Mouse (Mus musculus): ENCODE results near the gene Ugt1a6b. TPM values are rescaled to one million over a fixed set of nuclear protein-coding genes. Genes with fewer than 3 reads are reported as not detected.
"Not testable (repeated sequence)": the region's sequence is repeated elsewhere in the genome, so short reads cannot be mapped to it uniquely, and the experiment has no call there.

Ugt1a6b gene
- polyA plus RNA-seq, 1 experiment from 2014 or later: 3.7 TPM

- 68% methylated on average over 4 of the region's 4 CpGs for WGBS
- not testable (repeated sequence) for H3K36me3 ChIP-seq; H3K27ac ChIP-seq (replicated peaks); H3K9ac ChIP-seq; H3K4me1 ChIP-seq; H3K4me2 ChIP-seq (replicated peaks); H3K27me3 ChIP-seq; ATAC-seq (ENCODE audit: insufficient number of reproducible peaks, low FRiP score, low TSS enrichment, low read depth); H3K9me3 ChIP-seq (replicated peaks); H3K4me3 ChIP-seq (replicated peaks)
Observed at GRCm38 (mm10) chr1:88125827-88126360, 22.8 kb downstream of the Ugt1a6b start.

DNA sequence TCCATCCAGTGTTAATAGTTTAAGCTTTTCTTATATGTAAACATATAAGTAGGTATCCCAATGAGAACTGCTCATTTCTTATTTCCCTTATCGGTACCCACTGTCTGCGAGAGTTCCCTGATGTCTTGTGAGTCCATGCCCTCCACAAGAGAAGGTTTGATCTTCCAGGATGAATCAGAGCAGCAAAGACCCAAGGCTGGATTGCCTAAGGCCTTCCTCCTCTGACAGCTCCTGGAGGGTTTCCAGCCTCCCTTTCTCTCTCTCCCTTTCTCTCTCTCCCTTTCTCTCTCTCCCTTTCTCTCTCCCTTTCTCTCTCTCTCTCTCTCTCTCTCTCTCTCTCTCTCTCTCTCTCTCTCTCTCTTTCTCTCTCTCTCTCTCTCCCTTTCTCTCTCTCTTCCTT is 26.0 kb downstream of the Ugt1a6b start:
- H3K4me1 ChIP-seq; ATAC-seq (ENCODE audit: insufficient number of reproducible peaks, low FRiP score, low TSS enrichment, low read depth); H3K4me2 ChIP-seq (replicated peaks); H3K9ac ChIP-seq; H3K4me3 ChIP-seq (replicated peaks); H3K27me3 ChIP-seq; H3K36me3 ChIP-seq; H3K9me3 ChIP-seq (replicated peaks); H3K27ac ChIP-seq (replicated peaks): not testable (repeated sequence)
- WGBS: 78% methylated on average over 2 of the region's 2 CpGs

GRCm38 (mm10) chr1:88130223-88130622 is 27.2 kb downstream of the Ugt1a6b start:
- H3K9me3 ChIP-seq (replicated peaks); H3K27me3 ChIP-seq; H3K9ac ChIP-seq; ATAC-seq (ENCODE audit: insufficient number of reproducible peaks, low FRiP score, low TSS enrichment, low read depth); H3K4me2 ChIP-seq (replicated peaks); H3K4me3 ChIP-seq (replicated peaks); H3K36me3 ChIP-seq; H3K27ac ChIP-seq (replicated peaks): not testable (repeated sequence)
- 86% methylated on average over 1 of the region's 1 CpGs for WGBS
- H3K4me1 ChIP-seq: peaks cover 12% of the 10 kb centered on the region

- Histone ChIP-seq H3K4me2 (replicated peaks) (no peak overlapping the region), H3K27ac (replicated peaks) (peak overlapping the region; percentile 84), H3K4me3 (replicated peaks) (no peak overlapping the region), H3K9ac (no peak overlapping the region), H3K36me3 (no peaks in the 10 kb centered on the region), H3K27me3 (no peaks in the 10 kb centered on the region), H3K9me3 (replicated peaks) (no peaks in the 10 kb centered on the region), H3K4me1 (peaks cover 12% of the 10 kb centered on the region)
- no peak for ATAC-seq (ENCODE audit: insufficient number of reproducible peaks, low FRiP score, low TSS enrichment, low read depth)
- 29% methylated on average over 3 of the region's 3 CpGs for WGBS
Observed at GRCm38 (mm10) chr1:88133908-88134456, 30.9 kb downstream of the Ugt1a6b start.

DNA sequence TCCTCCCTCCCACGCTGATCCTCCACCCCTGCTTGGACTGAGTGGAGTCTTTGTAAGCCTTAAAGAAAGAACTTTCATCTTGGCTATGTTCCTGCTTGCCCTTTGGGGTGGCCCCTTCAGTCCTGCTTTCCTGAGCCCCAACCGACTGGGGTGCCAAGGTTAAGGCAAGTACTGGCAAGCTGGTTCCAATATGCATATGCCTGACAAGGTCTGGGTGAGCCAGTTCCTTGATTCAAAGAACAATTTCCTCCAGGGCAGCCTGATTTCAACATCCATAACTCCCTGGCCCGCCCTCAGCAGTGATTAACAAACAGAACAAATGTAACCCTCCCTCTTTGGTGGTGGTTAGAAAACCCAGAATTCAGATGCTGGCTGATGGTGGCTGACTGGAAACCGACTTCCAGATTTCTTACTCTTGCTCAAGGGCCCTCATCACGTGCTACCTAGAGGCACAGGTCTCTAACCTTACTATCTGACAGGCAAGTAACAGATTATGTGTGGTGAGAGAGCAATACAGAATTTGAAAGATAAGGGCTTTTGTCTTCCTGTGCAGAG is 31.5 kb downstream of the Ugt1a6b start, which contains the start of gene Ugt1a6a:
TSS of gene Ugt1a6a (plus strand) at position 353 of the 555 bp plus-strand sequence.
- WGBS: 15% methylated on average over 5 of the region's 5 CpGs
- H3K4me3 ChIP-seq (replicated peaks); H3K36me3 ChIP-seq; H3K9ac ChIP-seq; H3K9me3 ChIP-seq (replicated peaks); H3K27me3 ChIP-seq: not testable (repeated sequence)
- 0 out of 2 replicates have a peak within 1 kb of the TSS, but pooled peaks have one; percentile 27 for H3K4me2 ChIP-seq (replicated peaks)
- peak within 1 kb of the TSS; percentile 84 for H3K27ac ChIP-seq (replicated peaks)
- ATAC-seq (ENCODE audit: insufficient number of reproducible peaks, low FRiP score, low TSS enrichment, low read depth): peak; percentile 75
- peaks cover 12% of the 10 kb centered on the region for H3K4me1 ChIP-seq

- Histone ChIP-seq H3K27ac (replicated peaks) (peak overlapping the region; percentile 48; the same call in 1 of the 2 replicates), H3K4me1 (peaks cover 12% of the 10 kb centered on the region), H3K4me2 (replicated peaks) (0 out of 2 replicates have a peak overlapping the region, but pooled peaks have one; percentile 27)
- not testable (repeated sequence) for H3K36me3 ChIP-seq; H3K4me3 ChIP-seq (replicated peaks); ATAC-seq (ENCODE audit: insufficient number of reproducible peaks, low FRiP score, low TSS enrichment, low read depth); H3K9me3 ChIP-seq (replicated peaks); H3K9ac ChIP-seq; H3K27me3 ChIP-seq
- WGBS: 70% methylated on average over 6 of the region's 6 CpGs
Observed at GRCm38 (mm10) chr1:88135229-88135904, 32.3 kb downstream of the Ugt1a6b start.

GRCm38 (mm10) chr1:88136646-88137045 is 33.6 kb downstream of the Ugt1a6b start:
- H3K27ac ChIP-seq (replicated peaks): no peak overlapping the region
- WGBS: 60% methylated on average over 2 of the region's 2 CpGs

GRCm38 (mm10) chr1:88137264-88137663 is 34.2 kb downstream of the Ugt1a6b start:
- Histone ChIP-seq H3K9ac (no peak overlapping the region), H3K36me3 (no peaks in the 10 kb centered on the region), H3K4me3 (replicated peaks) (no peak overlapping the region), H3K27ac (replicated peaks) (no peak overlapping the region), H3K9me3 (replicated peaks) (no peaks in the 10 kb centered on the region), H3K27me3 (no peaks in the 10 kb centered on the region), H3K4me1 (peaks cover 12% of the 10 kb centered on the region), H3K4me2 (replicated peaks) (no peak overlapping the region)
- ATAC-seq (ENCODE audit: insufficient number of reproducible peaks, low FRiP score, low TSS enrichment, low read depth): no peak
- 82% methylated on average over 3 of the region's 3 CpGs for whole genome bisulfite sequencing

More at GRCm38 (mm10) chr1:88136646-88137045, 33.6 kb downstream of the Ugt1a6b start:
- H3K9ac ChIP-seq: no peak overlapping the region
- no peaks in the 10 kb centered on the region for H3K36me3 ChIP-seq
- no peaks in the 10 kb centered on the region for H3K9me3 ChIP-seq (replicated peaks)
- no peak overlapping the region for H3K4me2 ChIP-seq (replicated peaks)
- no peak for ATAC-seq (ENCODE audit: insufficient number of reproducible peaks, low FRiP score, low TSS enrichment, low read depth)
- H3K27me3 ChIP-seq: no peaks in the 10 kb centered on the region
- peaks cover 12% of the 10 kb centered on the region for H3K4me1 ChIP-seq
- no peak overlapping the region for H3K4me3 ChIP-seq (replicated peaks)

DNA sequence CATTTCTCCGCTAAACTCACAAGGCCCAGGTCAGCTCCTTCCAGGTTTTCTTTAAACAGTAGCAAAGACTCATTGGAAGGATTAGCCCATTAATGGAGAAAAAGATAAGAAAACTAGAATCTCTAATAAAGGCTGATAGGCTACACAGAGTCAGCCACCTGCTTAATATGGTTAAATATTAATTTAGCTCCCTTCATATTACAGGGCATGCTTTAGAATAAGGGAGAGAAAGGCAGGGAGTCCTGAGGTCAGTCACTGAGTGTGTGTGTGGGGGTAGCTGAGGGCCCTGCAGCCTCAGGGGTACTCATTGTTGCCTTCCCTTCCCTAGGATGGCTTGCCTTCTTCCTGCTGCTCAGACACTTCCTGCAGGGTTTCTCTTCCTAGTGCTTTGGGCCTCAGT is 35.1 kb downstream of the Ugt1a6b start:
- Histone ChIP-seq H3K9ac (no peak overlapping the region), H3K36me3 (no peaks in the 10 kb centered on the region), H3K9me3 (replicated peaks) (no peaks in the 10 kb centered on the region), H3K27ac (replicated peaks) (no peak overlapping the region), H3K4me2 (replicated peaks) (no peak overlapping the region), H3K27me3 (no peaks in the 10 kb centered on the region), H3K4me1 (peaks cover 12% of the 10 kb centered on the region), H3K4me3 (replicated peaks) (no peak overlapping the region)
- ATAC-seq (ENCODE audit: insufficient number of reproducible peaks, low FRiP score, low TSS enrichment, low read depth): no peak
- 96% methylated on average over 1 of the region's 1 CpGs for WGBS

GRCm38 (mm10) chr1:88140492-88140891 is 37.4 kb downstream of the Ugt1a6b start:
- not testable (repeated sequence) for H3K9ac ChIP-seq; H3K27ac ChIP-seq (replicated peaks); H3K4me3 ChIP-seq (replicated peaks); H3K27me3 ChIP-seq; ATAC-seq (ENCODE audit: insufficient number of reproducible peaks, low FRiP score, low TSS enrichment, low read depth); H3K9me3 ChIP-seq (replicated peaks); H3K36me3 ChIP-seq; H3K4me2 ChIP-seq (replicated peaks); H3K4me1 ChIP-seq
- 53% methylated on average over 1 of the region's 1 CpGs for WGBS

DNA sequence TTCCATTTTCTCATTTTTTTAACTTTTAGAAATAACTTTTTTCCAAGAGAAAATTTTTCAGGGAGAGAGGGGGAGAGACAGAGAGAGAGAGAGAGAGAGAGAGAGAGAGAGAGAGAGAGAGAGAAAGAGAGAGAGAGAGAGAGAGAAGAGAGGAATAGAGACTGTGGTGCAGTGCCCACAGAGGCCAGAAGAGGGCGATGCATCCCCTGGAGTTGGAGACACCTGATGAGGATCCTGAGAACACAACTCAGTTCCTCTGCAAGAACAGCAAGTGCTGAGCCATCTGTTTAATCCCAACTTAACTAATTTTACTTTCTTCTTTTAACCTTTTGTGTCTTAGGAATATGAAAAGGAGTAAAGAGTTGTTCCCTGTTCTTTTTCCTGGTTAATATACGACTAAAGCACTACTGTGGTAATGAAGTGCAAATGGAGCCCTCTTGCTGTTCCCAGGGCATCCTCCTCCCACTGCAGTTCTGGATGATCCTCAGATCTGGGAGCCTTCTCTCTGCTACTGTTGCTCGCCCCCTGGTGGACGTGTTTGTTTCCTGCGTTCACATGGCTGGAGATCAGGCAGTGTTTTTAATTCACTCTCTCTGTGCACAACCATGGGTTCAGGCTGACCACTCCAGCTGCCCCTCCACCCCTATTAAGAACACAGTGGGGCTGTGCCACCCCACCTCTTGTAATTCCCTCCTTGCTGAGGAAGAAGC is 41.1 kb downstream of the Ugt1a6b start:
- 2% methylated on average over 5 of the region's 5 CpGs for WGBS
- not testable (repeated sequence) for H3K27ac ChIP-seq (replicated peaks); ATAC-seq (ENCODE audit: insufficient number of reproducible peaks, low FRiP score, low TSS enrichment, low read depth)

More for the DNA sequence above, 41.1 kb downstream of the Ugt1a6b start:
- H3K27me3 ChIP-seq; H3K9ac ChIP-seq; H3K9me3 ChIP-seq (replicated peaks); H3K36me3 ChIP-seq; H3K4me3 ChIP-seq (replicated peaks); H3K4me2 ChIP-seq (replicated peaks); H3K4me1 ChIP-seq: not testable (repeated sequence)
